ENCODE assay signal across 7 mouse cellular contexts in the genomic region with DNA sequence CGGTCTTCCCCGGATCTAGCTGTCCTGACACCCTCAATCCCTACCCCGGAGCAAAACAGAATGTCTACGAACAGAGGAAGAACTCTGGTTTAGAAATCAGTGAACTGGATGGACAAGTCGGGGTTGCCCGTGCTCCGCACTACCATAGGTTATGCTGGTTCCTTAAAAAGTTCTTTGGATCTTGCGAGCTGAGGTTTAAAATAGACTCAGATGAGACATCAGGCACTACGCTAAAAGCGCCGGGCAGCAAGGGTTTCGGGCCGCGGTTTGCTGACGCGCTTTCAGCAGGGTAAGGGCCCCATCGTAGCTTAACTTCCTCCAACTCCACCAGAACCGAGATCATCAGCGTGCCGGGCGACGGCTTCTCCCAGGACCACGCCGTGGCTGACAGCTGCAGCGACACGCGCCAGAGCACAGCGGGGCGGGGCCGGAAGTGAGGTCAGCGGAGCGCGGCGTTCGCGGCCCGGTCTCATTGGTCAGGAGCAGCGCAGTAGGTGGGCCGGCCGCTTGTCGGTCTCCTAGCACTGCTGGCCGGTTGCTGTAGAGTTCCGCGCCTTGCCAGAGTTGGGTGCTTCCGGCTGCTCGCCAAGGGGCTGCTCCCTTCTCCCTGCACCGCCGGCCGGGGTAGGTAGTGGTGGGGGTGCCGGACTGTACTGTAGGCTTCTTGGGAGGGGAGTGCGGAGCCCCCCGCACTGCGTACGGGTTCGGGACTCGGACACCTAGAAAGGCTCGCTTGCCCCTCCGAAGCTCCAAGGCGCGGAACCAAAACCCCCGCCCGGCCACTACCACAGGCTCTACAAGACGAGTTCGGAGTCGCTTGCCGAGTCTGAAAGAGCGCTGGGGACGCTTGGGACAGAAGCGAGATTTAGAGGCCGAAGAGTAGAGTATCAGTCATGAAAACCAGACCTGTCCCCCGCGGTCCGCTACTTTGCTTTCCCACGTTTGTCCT. TPM values are rescaled to one million over a fixed set of nuclear protein-coding genes. Genes with fewer than 3 reads are reported as not detected.
A peak's percentile ranks its signal among the peaks of the same experiment; 100 is the strongest.
DNase-seq lines count a peak whose midpoint lies in the region; ATAC-seq and TF ChIP-seq lines count a peak whose summit lies in the region.

TSS of gene Ccdc134 (plus strand) at position 497 of the 949 bp plus-strand sequence.

- peak; percentile 57 for TF ChIP-seq POLR2A in kidney, adult 2 months (IDR thresholded peaks at IDR 0.05; ENCODE audit: low read depth, low read length)
- no peak; the same call in none of the 2 replicates for TF ChIP-seq POLR2A in spleen, adult 2 months (IDR thresholded peaks at IDR 0.05; ENCODE audit: low read depth, low read length)

- H3K9ac ChIP-seq in embryonic facial prominence, embryonic 12.5 days, result peak within 1 kb of the TSS; percentile 68
- peak within 1 kb of the TSS; percentile 78 for H3K9ac ChIP-seq in limb, embryonic 12.5 days (replicated peaks)
- peak within 1 kb of the TSS; percentile 71 for H3K9ac ChIP-seq in midbrain, embryonic 15.5 days

- ATAC-seq in embryonic facial prominence, embryonic 12.5 days (ENCODE audit: insufficient number of reproducible peaks, insufficient read depth, low FRiP score, low TSS enrichment), result peak; percentile 95
- peak; percentile 93 for ATAC-seq in limb, embryonic 12.5 days (ENCODE audit: insufficient number of reproducible peaks, insufficient read depth, low FRiP score, low TSS enrichment, low read depth)
- peak; percentile 99 for ATAC-seq in midbrain, embryonic 15.5 days (replicated peaks)

- peak within 1 kb of the TSS; percentile 80 for H3K4me3 ChIP-seq in embryonic facial prominence, embryonic 12.5 days
- peak within 1 kb of the TSS; percentile 82 for H3K4me3 ChIP-seq in kidney, adult 2 months (ENCODE audit: insufficient read depth, low read depth, low read length)
- H3K4me3 ChIP-seq in limb, embryonic 12.5 days (replicated peaks), result peak within 1 kb of the TSS; percentile 78
- H3K4me3 ChIP-seq in midbrain, embryonic 15.5 days, result peak within 1 kb of the TSS; percentile 80
- H3K4me3 ChIP-seq in spleen, adult 2 months (ENCODE audit: extremely low read depth, insufficient read depth, insufficient read length), result peak within 1 kb of the TSS; percentile 69

- H3K9me3 ChIP-seq in embryonic facial prominence, embryonic 12.5 days, result no peaks in the 10 kb centered on the region
- no peaks in the 10 kb centered on the region for H3K9me3 ChIP-seq in limb, embryonic 12.5 days
- no peaks in the 10 kb centered on the region for H3K9me3 ChIP-seq in midbrain, embryonic 15.5 days

- H3K4me1 ChIP-seq in embryonic facial prominence, embryonic 12.5 days, result peaks cover 15% of the 10 kb centered on the region; the same call in 1 of the 2 replicates
- H3K4me1 ChIP-seq in kidney, adult 2 months (ENCODE audit: control insufficient read depth, insufficient read depth, low read length), result peaks cover 4% of the 10 kb centered on the region; the same call in 1 of the 2 replicates
- peaks cover 16% of the 10 kb centered on the region for H3K4me1 ChIP-seq in limb, embryonic 12.5 days (replicated peaks)
- H3K4me1 ChIP-seq in midbrain, embryonic 15.5 days, result peaks cover 16% of the 10 kb centered on the region
- peaks cover 8% of the 10 kb centered on the region; the same call in 1 of the 2 replicates for H3K4me1 ChIP-seq in spleen, adult 2 months (ENCODE audit: control insufficient read depth, insufficient read depth, insufficient read length)

- H3K4me2 ChIP-seq in embryonic facial prominence, embryonic 12.5 days (replicated peaks), result peak within 1 kb of the TSS; percentile 87
- H3K4me2 ChIP-seq in limb, embryonic 12.5 days, result peak within 1 kb of the TSS; percentile 79
- H3K4me2 ChIP-seq in midbrain, embryonic 15.5 days, result peak within 1 kb of the TSS; percentile 75

- peaks cover 5% of the 10 kb centered on the region; the same call in 1 of the 2 replicates for H3K36me3 ChIP-seq in embryonic facial prominence, embryonic 12.5 days
- H3K36me3 ChIP-seq in kidney, adult 2 months (ENCODE audit: control insufficient read depth, insufficient read depth, low read length), result no peaks in the 10 kb centered on the region
- H3K36me3 ChIP-seq in limb, embryonic 12.5 days, result peaks cover 19% of the 10 kb centered on the region
- no peaks in the 10 kb centered on the region for H3K36me3 ChIP-seq in midbrain, embryonic 15.5 days (replicated peaks)
- H3K36me3 ChIP-seq in spleen, adult 2 months (ENCODE audit: control insufficient read depth, insufficient read depth, low read length), result peaks cover 3% of the 10 kb centered on the region; the same call in 1 of the 2 replicates

- H3K27ac ChIP-seq in embryonic facial prominence, embryonic 12.5 days, result peak within 1 kb of the TSS; percentile 67
- H3K27ac ChIP-seq in kidney, adult 2 months (ENCODE audit: insufficient read depth, low read depth, low read length), result no peak within 1 kb of the TSS
- H3K27ac ChIP-seq in limb, embryonic 12.5 days, result peak within 1 kb of the TSS; percentile 76
- peak within 1 kb of the TSS; percentile 74 for H3K27ac ChIP-seq in midbrain, embryonic 15.5 days
- H3K27ac ChIP-seq in spleen, adult 2 months (ENCODE audit: insufficient read depth, low read length), result peak within 1 kb of the TSS; percentile 86

- peak; percentile 98 for DNase-seq in adrenal gland, postnatal 25 days
- DNase-seq in heart, adult 18-20 months, result peak; percentile 97
- DNase-seq in kidney, adult 2 months, result peak; percentile 97
- DNase-seq in spleen, adult 2 months (ENCODE audit: low read depth in 1 of 2, low spot score in 2 of 2), result peak; percentile 90 to 97

- WGBS in embryonic facial prominence, embryonic 12.5 days, result 1% methylated on average over 74 of the region's 74 CpGs
- 1% methylated on average over 74 of the region's 74 CpGs for WGBS in kidney, adult 2 months
- WGBS in limb, embryonic 12.5 days, result 1% methylated on average over 74 of the region's 74 CpGs
- WGBS in midbrain, embryonic 15.5 days, result 1% methylated on average over 74 of the region's 74 CpGs
- 2% methylated on average over 74 of the region's 74 CpGs for WGBS in spleen, adult 2 months

- TF ChIP-seq CTCF in kidney, adult 2 months (conservative IDR thresholded peaks at IDR 0.05; ENCODE audit: insufficient read depth, insufficient read length, low read depth, low read length), result no peak
- no peak for TF ChIP-seq CTCF in spleen, adult 2 months (IDR thresholded peaks at IDR 0.05; ENCODE audit: extremely low read depth, insufficient read depth, insufficient read length, insufficient replicate concordance)

- no peaks in the 10 kb centered on the region for H3K27me3 ChIP-seq in embryonic facial prominence, embryonic 12.5 days
- no peaks in the 10 kb centered on the region for H3K27me3 ChIP-seq in kidney, adult 2 months (replicated peaks; ENCODE audit: control insufficient read depth, insufficient read depth, low read length)
- H3K27me3 ChIP-seq in limb, embryonic 12.5 days, result no peaks in the 10 kb centered on the region
- no peaks in the 10 kb centered on the region for H3K27me3 ChIP-seq in midbrain, embryonic 15.5 days (replicated peaks)
- H3K27me3 ChIP-seq in spleen, adult 2 months (ENCODE audit: control insufficient read depth, insufficient read depth, low read length), result no peaks in the 10 kb centered on the region

RNA-seq across cellular contexts. Expression of gene Ccdc134, which starts in this region (rescaled TPM):
- 11.2 and 11.3 TPM in 2 replicates for total RNA-seq in adrenal gland, postnatal 25 days (2021)
- 26.2 and 27.0 TPM in 2 replicates for polyA plus RNA-seq in embryonic facial prominence, embryonic 12.5 days (2016; fragmentation: Nextera tagmentation; extraction: Ambion mirVana)
- total RNA-seq in heart, adult 18-20 months (2021), result 1 to 10 TPM; 4.0 to 4.4 TPM
- 6.9 and 7.5 TPM in 2 replicates for polyA plus RNA-seq in kidney, adult 2 months (2012; rRNA removed)
- polyA plus RNA-seq in limb, embryonic 12.5 days (2016; fragmentation: Nextera tagmentation; extraction: Ambion mirVana), result 23.4 and 26.6 TPM in 2 replicates
- 12.2 and 12.7 TPM in 2 replicates for polyA plus RNA-seq in midbrain, embryonic 15.5 days (2015; fragmentation: Nextera tagmentation; extraction: Ambion mirVana)
- polyA plus RNA-seq in spleen, adult 2 months (2012; rRNA removed), result 16.2 and 16.7 TPM in 2 replicates
